Mouse (Mus musculus) intestine, postnatal 0 days (tissue): ENCODE measurements around the gene Olfr615. TPM values are rescaled to one million over a fixed set of nuclear protein-coding genes. Genes with fewer than 3 reads are reported as not detected.
"Not testable (repeated sequence)": the region's sequence is repeated elsewhere in the genome, so short reads cannot be mapped to it uniquely, and the experiment has no call there.

Source experiments
- ATAC-seq: fragments of 200-750 bp; cut with Nextera tagmentation; 2 replicates; pipeline ENCODE4 v1.8.0; 2017; ENCODE audit warnings: mild to moderate bottlenecking, moderate TSS enrichment, moderate library complexity
- H3K27ac ChIP-seq: fragments of 300-500 bp; sonication (generic); 2 replicates; pipeline ENCODE4 v1.5.1; 2014; ENCODE audit warnings: mild to moderate bottlenecking, low read depth, low read length, moderate library complexity
- H3K27me3 ChIP-seq: fragments of 300-500 bp; sonication (generic); replicated peaks from 2 replicates; pipeline ENCODE4 v1.6.1; 2014; ENCODE audit warnings: low read length, mixed read lengths; ENCODE audit not compliant: control insufficient read depth, insufficient read depth
- H3K36me3 ChIP-seq: fragments of 300-500 bp; sonication (generic); 2 replicates; pipeline ENCODE4 v1.6.1; 2014; ENCODE audit warnings: mild to moderate bottlenecking, moderate library complexity; ENCODE audit not compliant: control insufficient read depth, insufficient read depth
- H3K4me1 ChIP-seq: fragments of 300-500 bp; sonication (generic); replicated peaks from 2 replicates; pipeline ENCODE4 v1.6.1; 2014; ENCODE audit warnings: antibody characterized with exemption, low read length, mixed read lengths; ENCODE audit not compliant: control insufficient read depth, insufficient read depth
- H3K4me2 ChIP-seq: fragments of 300-500 bp; sonication (generic); replicated peaks from 2 replicates; pipeline ENCODE4 v1.6.1; 2014; ENCODE audit warnings: low read depth, mild to moderate bottlenecking, moderate library complexity
- H3K4me3 ChIP-seq: fragments of 300-500 bp; sonication (generic); 2 replicates; pipeline ENCODE4 v1.5.1; 2014; ENCODE audit warnings: low read depth, low read length
- H3K9ac ChIP-seq: fragments of 300-500 bp; sonication (generic); 2 replicates; pipeline ENCODE4 v1.6.1; 2014; ENCODE audit warnings: mild to moderate bottlenecking, low read depth, low read length
- H3K9me3 ChIP-seq: fragments of 300-500 bp; sonication (generic); 2 replicates; pipeline ENCODE4 v1.6.1; 2016; ENCODE audit warnings: mixed run types; ENCODE audit not compliant: control insufficient read depth
- CTCF ChIP-seq: sonication (generic); IDR thresholded peaks from 2 replicates; pipeline ENCODE4 v1.5.1; 2016; ENCODE audit warnings: low read depth, mild to moderate bottlenecking, control low read depth, antibody characterized with exemption, moderate library complexity
- WGBS: fragments of 180-500 bp; shearing (Covaris S2); extraction: QIAGEN DNeasy Blood & Tissue Kit; methylation state at CpG from one replicate; pipeline ENCODE4 v1.1.7; 2014; 5-methylcytosine and 5-hydroxymethylcytosine counted together
- polyA plus RNA-seq: library from polyadenylated mRNA; unstranded; fragments of >200 nt; fragmentation: Nextera tagmentation; extraction: Ambion mirVana; gene quantifications from 2 replicates; pipeline ENCODE4 v1.2.1, GENCODE M21; 2015

Gene Olfr615
- polyA plus RNA-seq = not detected in 2 replicates

- Histone ChIP-seq H3K27ac (no peak within 1 kb of the TSS), H3K27me3 (no peaks in the 10 kb centered on the region), H3K9me3 (no peaks in the 10 kb centered on the region), H3K4me1 (no peaks in the 10 kb centered on the region), H3K4me2 (no peak within 1 kb of the TSS), H3K4me3 (no peak within 1 kb of the TSS), H3K36me3 (no peaks in the 10 kb centered on the region), H3K9ac (no peak within 1 kb of the TSS)
- no peak for ATAC-seq
- no peak for TF ChIP-seq CTCF
- WGBS = 83% methylated on average over 2 of the region's 2 CpGs
Observed at GRCm38 (mm10) chr7:103555779-103556178, at the start of gene Olfr615. TSS of gene Olfr615 (plus strand) at chr7:103556079.

DNA sequence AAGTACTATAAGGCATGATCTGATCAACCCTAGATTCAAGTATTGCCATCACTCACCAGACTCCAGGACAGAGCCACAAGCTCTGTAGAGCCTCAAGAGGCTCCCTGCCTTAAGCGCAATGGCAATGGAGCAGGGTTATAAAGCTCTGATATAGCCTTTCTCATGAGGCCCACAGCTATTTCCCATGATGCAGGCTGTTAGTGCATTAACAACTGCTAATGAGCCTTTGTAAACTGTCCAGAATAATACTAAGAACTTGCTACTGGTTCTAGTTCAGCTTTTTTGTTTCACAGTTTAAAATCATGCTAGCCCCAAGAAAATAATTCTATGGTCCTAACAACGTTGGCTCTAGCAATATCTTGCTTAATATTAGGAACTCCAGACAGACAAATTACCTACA is 43.9 kb upstream of the Olfr615 start, which contains the start of gene Olfr610:
Gene Olfr610, minus strand, starts transcription at position 101 of the 400 bp plus-strand sequence.
- H3K9me3 ChIP-seq = no peaks in the 10 kb centered on the region
- H3K4me2 ChIP-seq = no peak within 1 kb of the TSS
- H3K4me1 ChIP-seq = no peaks in the 10 kb centered on the region
- WGBS = 86% methylated on average over 2 of the region's 2 CpGs
- H3K36me3 ChIP-seq = no peaks in the 10 kb centered on the region
- no peaks in the 10 kb centered on the region for H3K27me3 ChIP-seq
- H3K9ac ChIP-seq = no peak within 1 kb of the TSS
- H3K27ac ChIP-seq = no peak within 1 kb of the TSS
- ATAC-seq = no peak
- TF ChIP-seq CTCF = no peak
- H3K4me3 ChIP-seq = no peak within 1 kb of the TSS

- not testable (repeated sequence) for H3K9me3 ChIP-seq
Observed at GRCm38 (mm10) chr7:103520746-103521145, 35.1 kb upstream of the Olfr615 start, which contains the start of gene Olfr611. TSS of gene Olfr611 (minus strand) at chr7:103520846.

GRCm38 (mm10) chr7:103542617-103543016 is 13.3 kb upstream of the Olfr615 start, which contains the start of gene Olfr612:
TSS of gene Olfr612 (minus strand) at chr7:103542717.
- H3K4me3 ChIP-seq, H3K36me3 ChIP-seq, H3K9me3 ChIP-seq, H3K9ac ChIP-seq, H3K27ac ChIP-seq, ATAC-seq, H3K27me3 ChIP-seq, H3K4me1 ChIP-seq, H3K4me2 ChIP-seq: not testable (repeated sequence)
- WGBS = 78% methylated on average over 2 of the region's 2 CpGs

More at GRCm38 (mm10) chr7:103520746-103521145, 35.1 kb upstream of the Olfr615 start, which contains the start of gene Olfr611:
- H3K4me1 ChIP-seq, H3K4me2 ChIP-seq, H3K9ac ChIP-seq, H3K36me3 ChIP-seq, ATAC-seq, H3K4me3 ChIP-seq, H3K27me3 ChIP-seq, H3K27ac ChIP-seq: not testable (repeated sequence)
- WGBS = 68% methylated on average over 1 of the region's 1 CpGs

DNA sequence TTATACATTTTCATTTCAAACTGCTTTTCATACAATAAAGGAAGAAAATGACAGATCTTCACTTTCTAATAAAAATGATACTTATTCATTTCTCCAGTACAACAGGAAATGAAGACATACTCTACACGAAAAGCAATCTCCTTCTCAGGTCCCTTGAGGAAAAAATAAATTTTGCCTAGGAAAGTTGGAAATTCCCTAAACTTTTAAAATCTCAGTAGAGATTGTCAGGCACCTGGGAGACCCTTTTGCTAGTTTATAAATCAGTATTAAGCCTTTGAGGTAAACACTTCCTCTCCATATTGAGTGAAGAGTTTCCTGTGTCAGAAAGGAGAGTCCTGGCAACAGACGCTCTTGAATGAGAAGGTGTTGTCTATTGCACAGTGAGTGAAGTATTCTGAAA is 8.1 kb upstream of the Olfr615 start, which contains the start of gene Olfr613:
Gene Olfr613, plus strand, starts transcription at position 301 of the 400 bp plus-strand sequence.
- Histone ChIP-seq H3K27me3 (no peaks in the 10 kb centered on the region), H3K9me3 (no peaks in the 10 kb centered on the region), H3K9ac (no peak within 1 kb of the TSS), H3K36me3 (no peaks in the 10 kb centered on the region), H3K4me3 (no peak within 1 kb of the TSS), H3K4me2 (no peak within 1 kb of the TSS), H3K27ac (no peak within 1 kb of the TSS), H3K4me1 (no peaks in the 10 kb centered on the region)
- no peak for ATAC-seq
- no peak for TF ChIP-seq CTCF
- 75% methylated on average over 2 of the region's 2 CpGs for WGBS

- no peak for TF ChIP-seq CTCF
- Histone ChIP-seq H3K27me3 (no peaks in the 10 kb centered on the region), H3K4me3 (no peak within 1 kb of the TSS), H3K9ac (no peak within 1 kb of the TSS), H3K4me1 (no peaks in the 10 kb centered on the region), H3K36me3 (no peaks in the 10 kb centered on the region), H3K4me2 (no peak within 1 kb of the TSS), H3K9me3 (no peaks in the 10 kb centered on the region), H3K27ac (no peak within 1 kb of the TSS)
- 84% methylated on average over 3 of the region's 3 CpGs for WGBS
- no peak for ATAC-seq
Observed at GRCm38 (mm10) chr7:103569043-103569442, 13.2 kb downstream of the Olfr615 start, which contains the start of gene Olfr616. TSS of gene Olfr616 (minus strand) at chr7:103569143.

GRCm38 (mm10) chr7:103572761-103573160 is 16.9 kb downstream of the Olfr615 start, which contains the start of gene Olfr617:
TSS of gene Olfr617 (plus strand) at chr7:103573061.
- no peak for ATAC-seq
- 89% methylated on average over 1 of the region's 1 CpGs for WGBS
- TF ChIP-seq CTCF = no peak

More at GRCm38 (mm10) chr7:103572761-103573160, 16.9 kb downstream of the Olfr615 start, which contains the start of gene Olfr617:
- Histone ChIP-seq H3K4me1 (no peaks in the 10 kb centered on the region), H3K27ac (no peak within 1 kb of the TSS), H3K9me3 (no peaks in the 10 kb centered on the region), H3K4me3 (no peak within 1 kb of the TSS), H3K9ac (no peak within 1 kb of the TSS), H3K4me2 (no peak within 1 kb of the TSS), H3K36me3 (no peaks in the 10 kb centered on the region), H3K27me3 (no peaks in the 10 kb centered on the region)
